Mouse (Mus musculus) MEL (cell line): ENCODE results near the gene 9130023H24Rik.

Experiments used
- GATA1 ChIP-seq: IDR thresholded peaks from 2 replicates; pipeline ENCODE4 v1.6.1; 2011; ENCODE audit warnings: low read depth, low read length, improper control_type of control experiment
- ZNF384 ChIP-seq: IDR thresholded peaks from 2 replicates; pipeline ENCODE4 v1.6.1; 2012; ENCODE audit warnings: low read depth, mild to moderate bottlenecking, inconsistent platforms, low read length, improper control_type of control experiment

- TF ChIP-seq ZNF384 (no peak), GATA1 (no peak)
These were observed 29.6 kb upstream of the 9130023H24Rik start for GRCm38 (mm10) chr7:128267391-128267790.
